Mouse (Mus musculus): ENCODE measurements around the gene Grk3. TPM values are rescaled to one million over a fixed set of nuclear protein-coding genes. Genes with fewer than 3 reads are reported as not detected.

Gene Grk3
- 8.1 and 8.7 TPM in 2 replicates for polyA plus RNA-seq (2015; fragmentation: Nextera tagmentation; extraction: Ambion mirVana)

GRCm38 (mm10) chr5:113015236-113016061, at the start of gene Grk3:
Gene Grk3, minus strand, starts transcription at chr5:113015791.
- Histone ChIP-seq H3K27ac (no peak within 1 kb of the TSS), H3K4me1 (peaks cover 11% of the 10 kb centered on the region), H3K4me2 (peak within 1 kb of the TSS; percentile 78), H3K27me3 (peaks cover 23% of the 10 kb centered on the region), H3K4me3 (peak within 1 kb of the TSS; percentile 60), H3K9me3 (replicated peaks) (no peaks in the 10 kb centered on the region), H3K36me3 (ENCODE audit: poor library complexity, severe bottlenecking) (no peaks in the 10 kb centered on the region), H3K9ac (peak within 1 kb of the TSS; percentile 72)
- WGBS: 5% methylated on average over 36 of the region's 52 CpGs
- peak; percentile 73 for ATAC-seq

DNA sequence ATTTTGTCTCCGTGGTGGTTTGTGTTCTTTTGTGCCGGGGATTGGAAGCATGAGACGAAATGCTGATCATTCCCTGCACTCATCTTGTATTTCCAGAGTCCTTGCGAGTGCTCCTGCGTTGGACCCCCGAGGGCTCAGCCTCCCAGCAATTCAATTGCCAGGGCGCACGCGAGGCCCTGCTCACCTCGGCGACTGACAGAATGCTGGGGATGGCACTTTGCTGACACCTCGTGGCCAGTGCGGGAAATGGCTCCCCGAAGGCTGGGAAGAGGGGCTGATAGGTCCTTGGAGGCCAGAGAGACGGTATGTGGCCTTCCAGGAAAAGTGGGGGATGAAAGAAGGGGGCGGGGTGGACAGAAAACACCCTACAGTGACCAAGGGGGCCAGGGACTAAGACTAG, 38.7 kb upstream of the Grk3 start:
- H3K9ac ChIP-seq: no peak overlapping the region
- H3K27ac ChIP-seq: no peak overlapping the region
- H3K4me2 ChIP-seq: no peak overlapping the region
- ATAC-seq: peak; percentile 63
- H3K4me1 ChIP-seq: peaks cover 8% of the 10 kb centered on the region; the same call in 1 of the 2 replicates
- H3K36me3 ChIP-seq (ENCODE audit: poor library complexity, severe bottlenecking): no peaks in the 10 kb centered on the region
- WGBS: 5% methylated on average over 16 of the region's 16 CpGs
- no peaks in the 10 kb centered on the region for H3K9me3 ChIP-seq (replicated peaks)
- 0 out of 2 replicates have a peak, but pooled peaks cover 3% of the 10 kb centered on the region for H3K27me3 ChIP-seq
- no peak overlapping the region for H3K4me3 ChIP-seq

- WGBS: 65% methylated on average over 7 of the region's 7 CpGs
- H3K9ac ChIP-seq: no peak overlapping the region
- H3K9me3 ChIP-seq (replicated peaks): no peaks in the 10 kb centered on the region
- peaks cover 11% of the 10 kb centered on the region; the same call in 1 of the 2 replicates for H3K4me1 ChIP-seq
- no peak overlapping the region for H3K27ac ChIP-seq
- no peak overlapping the region for H3K4me2 ChIP-seq
- no peak for ATAC-seq
- H3K36me3 ChIP-seq (ENCODE audit: poor library complexity, severe bottlenecking): no peaks in the 10 kb centered on the region
- no peaks in the 10 kb centered on the region for H3K27me3 ChIP-seq
- H3K4me3 ChIP-seq: no peak overlapping the region
Measured at GRCm38 (mm10) chr5:113050581-113051185, 35.1 kb upstream of the Grk3 start.

- Histone ChIP-seq H3K27ac (no peak overlapping the region), H3K9ac (no peak overlapping the region), H3K36me3 (ENCODE audit: poor library complexity, severe bottlenecking) (no peaks in the 10 kb centered on the region), H3K4me3 (no peak overlapping the region), H3K27me3 (no peaks in the 10 kb centered on the region), H3K4me1 (peaks cover 16% of the 10 kb centered on the region; the same call in 1 of the 2 replicates), H3K9me3 (replicated peaks) (no peaks in the 10 kb centered on the region), H3K4me2 (no peak overlapping the region)
- no peak for ATAC-seq
Measured at GRCm38 (mm10) chr5:113049876-113050275, 34.3 kb upstream of the Grk3 start.

DNA sequence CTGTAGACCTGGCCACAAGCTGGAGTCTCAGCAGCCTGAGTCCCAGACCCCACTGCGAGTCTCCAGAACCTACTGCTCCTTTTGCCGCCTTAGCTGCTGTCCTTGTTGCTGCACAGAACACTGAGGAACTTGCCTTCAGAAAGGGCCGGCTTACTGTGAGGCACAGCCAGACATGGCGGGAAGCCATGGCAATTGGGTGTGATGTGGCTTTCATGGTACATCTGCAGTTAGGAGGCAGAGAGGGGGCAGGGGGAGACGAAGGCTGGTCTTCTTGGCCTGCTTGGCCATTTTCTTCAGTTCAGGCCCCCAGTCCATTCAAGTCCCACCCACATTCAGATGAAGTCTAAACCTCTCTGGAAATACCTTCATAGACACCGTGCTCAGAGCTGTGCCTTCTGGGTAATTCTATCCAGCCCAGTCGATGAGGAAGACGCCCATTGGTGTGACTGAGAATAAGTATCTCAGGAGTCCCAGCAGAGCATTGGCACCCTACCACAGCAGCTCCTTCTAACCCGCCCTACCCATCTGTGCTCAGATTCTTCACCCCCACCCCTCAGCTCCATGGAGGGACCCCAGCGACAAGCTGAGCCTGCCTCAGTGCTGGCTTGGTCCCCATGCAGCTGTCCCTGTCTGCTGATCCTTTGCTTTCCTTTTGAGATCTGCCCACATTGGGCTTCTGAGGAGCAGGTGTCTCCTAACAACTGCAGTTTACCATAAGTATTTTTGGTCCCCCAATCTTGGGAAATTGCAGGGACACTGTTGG, 30.1 kb upstream of the Grk3 start:
- ATAC-seq: no peak; the same call in 1 of the 2 replicates
- Histone ChIP-seq H3K27ac (peak overlapping the region; percentile 33; the same call in 1 of the 2 replicates), H3K9ac (no peak overlapping the region), H3K4me3 (no peak overlapping the region), H3K4me2 (no peak overlapping the region), H3K4me1 (peaks cover 45% of the 10 kb centered on the region), H3K27me3 (no peaks in the 10 kb centered on the region), H3K36me3 (ENCODE audit: poor library complexity, severe bottlenecking) (no peaks in the 10 kb centered on the region), H3K9me3 (replicated peaks) (no peaks in the 10 kb centered on the region)
- WGBS: 79% methylated on average over 10 of the region's 10 CpGs

DNA sequence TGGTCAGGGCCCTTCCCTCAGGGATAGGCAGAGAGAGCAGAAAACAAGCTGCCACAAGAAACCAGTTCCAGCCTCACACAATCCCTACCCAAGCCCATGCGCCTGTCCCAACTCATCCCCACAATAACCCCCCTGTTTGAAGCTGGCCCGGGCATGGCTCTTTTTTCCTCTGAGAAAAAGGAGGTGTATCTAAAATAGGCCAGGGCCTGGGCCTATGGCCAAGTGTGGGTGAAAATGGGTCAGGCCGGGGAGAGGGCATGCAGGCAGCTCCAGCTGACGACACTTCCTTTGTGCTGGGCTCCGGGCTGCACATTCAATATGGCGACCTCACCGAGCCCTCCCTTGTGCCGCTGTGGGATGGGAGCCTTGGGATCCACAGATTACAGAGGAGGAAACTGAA, 27.9 kb upstream of the Grk3 start:
- no peak overlapping the region for H3K9ac ChIP-seq
- 0 out of 2 replicates have a peak overlapping the region, but pooled peaks have one; percentile 3 for H3K27ac ChIP-seq

GRCm38 (mm10) chr5:113041567-113042071, 26.0 kb upstream of the Grk3 start:
- peak; percentile 95 for ATAC-seq
- no peak overlapping the region for H3K4me3 ChIP-seq
- H3K9ac ChIP-seq: no peak overlapping the region
- WGBS: 8% methylated on average over 5 of the region's 5 CpGs
- no peaks in the 10 kb centered on the region; the same call in 1 of the 2 replicates for H3K9me3 ChIP-seq (replicated peaks)
- peaks cover 41% of the 10 kb centered on the region for H3K4me1 ChIP-seq
- no peak overlapping the region for H3K4me2 ChIP-seq
- H3K27me3 ChIP-seq: no peaks in the 10 kb centered on the region
- peak overlapping the region; percentile 83 for H3K27ac ChIP-seq
- no peaks in the 10 kb centered on the region for H3K36me3 ChIP-seq (ENCODE audit: poor library complexity, severe bottlenecking)

More for the DNA sequence above, 27.9 kb upstream of the Grk3 start:
- no peak overlapping the region for H3K4me2 ChIP-seq
- no peaks in the 10 kb centered on the region for H3K36me3 ChIP-seq (ENCODE audit: poor library complexity, severe bottlenecking)
- H3K4me3 ChIP-seq: no peak overlapping the region
- H3K4me1 ChIP-seq: peaks cover 41% of the 10 kb centered on the region
- WGBS: 64% methylated on average over 8 of the region's 8 CpGs
- H3K9me3 ChIP-seq (replicated peaks): no peaks in the 10 kb centered on the region; the same call in 1 of the 2 replicates
- H3K27me3 ChIP-seq: no peaks in the 10 kb centered on the region
- ATAC-seq: no peak

DNA sequence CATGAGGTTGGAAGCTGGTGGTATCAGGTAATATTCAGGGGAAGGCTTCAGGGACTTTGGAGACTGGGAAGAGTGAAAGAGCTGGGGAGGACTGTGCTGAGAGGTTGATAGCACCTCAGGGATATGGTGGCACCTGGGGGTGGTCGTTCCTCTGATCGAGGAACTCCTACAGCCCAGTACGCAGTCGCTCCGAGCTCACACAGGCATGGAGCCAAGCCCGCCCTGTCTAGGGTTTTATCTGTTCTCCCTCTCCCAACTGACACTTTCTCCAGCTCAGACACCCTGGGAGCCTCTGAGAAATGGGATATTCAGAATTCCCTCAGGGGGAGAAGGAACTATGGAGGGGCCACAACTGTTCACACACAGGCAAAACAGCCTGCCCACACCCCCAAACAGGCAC, 25.2 kb upstream of the Grk3 start:
- no peak overlapping the region for H3K4me3 ChIP-seq
- H3K27ac ChIP-seq: peak overlapping the region; percentile 83
- no peaks in the 10 kb centered on the region for H3K27me3 ChIP-seq
- H3K4me2 ChIP-seq: no peak overlapping the region
- H3K9me3 ChIP-seq (replicated peaks): no peaks in the 10 kb centered on the region; the same call in 1 of the 2 replicates
- ATAC-seq: no peak
- H3K36me3 ChIP-seq (ENCODE audit: poor library complexity, severe bottlenecking): no peaks in the 10 kb centered on the region
- peaks cover 39% of the 10 kb centered on the region for H3K4me1 ChIP-seq
- H3K9ac ChIP-seq: no peak overlapping the region
- 52% methylated on average over 6 of the region's 6 CpGs for WGBS

DNA sequence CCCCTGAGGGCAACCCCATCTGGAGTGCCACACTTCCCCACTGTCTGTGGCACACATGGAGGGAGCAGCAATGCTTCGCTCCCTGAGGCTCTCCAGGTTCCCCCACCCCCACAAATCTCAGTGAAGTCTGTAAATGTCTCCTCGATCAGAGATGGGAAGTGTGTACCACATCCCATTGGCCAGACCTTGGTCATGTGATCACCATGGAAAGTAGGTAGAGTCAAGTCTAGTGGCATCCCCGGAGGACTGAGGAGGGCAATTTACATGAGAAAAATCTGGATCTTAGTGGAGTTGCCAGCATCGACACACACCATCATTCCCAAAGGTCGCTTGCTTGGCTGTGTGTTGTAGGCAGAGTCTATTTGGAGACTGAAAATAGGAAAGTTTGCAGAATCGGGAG, 23.0 kb upstream of the Grk3 start:
- no peaks in the 10 kb centered on the region for H3K36me3 ChIP-seq (ENCODE audit: poor library complexity, severe bottlenecking)
- WGBS: 84% methylated on average over 6 of the region's 6 CpGs
- H3K27me3 ChIP-seq: no peaks in the 10 kb centered on the region

GRCm38 (mm10) chr5:113035094-113036047, 19.8 kb upstream of the Grk3 start:
- H3K4me2 ChIP-seq: no peak overlapping the region
- WGBS: 65% methylated on average over 10 of the region's 10 CpGs
- no peak overlapping the region for H3K27ac ChIP-seq
- no peak for ATAC-seq
- H3K36me3 ChIP-seq (ENCODE audit: poor library complexity, severe bottlenecking): no peaks in the 10 kb centered on the region
- H3K9me3 ChIP-seq (replicated peaks): no peaks in the 10 kb centered on the region; the same call in 1 of the 2 replicates
- no peak overlapping the region for H3K4me3 ChIP-seq
- no peaks in the 10 kb centered on the region for H3K27me3 ChIP-seq
- H3K4me1 ChIP-seq: peaks cover 24% of the 10 kb centered on the region
- no peak overlapping the region for H3K9ac ChIP-seq

More for the DNA sequence above, 23.0 kb upstream of the Grk3 start:
- no peak overlapping the region for H3K27ac ChIP-seq
- no peak overlapping the region for H3K4me2 ChIP-seq
- no peak overlapping the region for H3K9ac ChIP-seq
- no peak for ATAC-seq
- no peak overlapping the region for H3K4me3 ChIP-seq
- H3K4me1 ChIP-seq: peaks cover 43% of the 10 kb centered on the region
- H3K9me3 ChIP-seq (replicated peaks): no peaks in the 10 kb centered on the region; the same call in 1 of the 2 replicates
